Mouse (Mus musculus): ENCODE results near the gene Bcl6b. TPM values are rescaled to one million over a fixed set of nuclear protein-coding genes. Genes with fewer than 3 reads are reported as not detected.

Gene Bcl6b
- polyA plus RNA-seq, 1 experiment = 2.2 TPM

- Histone ChIP-seq H3K27me3 (ENCODE audit: control insufficient read depth, insufficient read depth, low read length) (peaks cover 19% of the 10 kb centered on the region), H3K36me3 (ENCODE audit: control insufficient read depth, insufficient read depth, low read length) (no peaks in the 10 kb centered on the region), H3K4me3 (ENCODE audit: low read depth, low read length) (peak within 1 kb of the TSS; percentile 45), H3K27ac (ENCODE audit: insufficient read depth, low read depth, low read length) (no peak within 1 kb of the TSS), H3K4me1 (ENCODE audit: control insufficient read depth, insufficient read depth, insufficient read length, low read length) (peaks cover 2% of the 10 kb centered on the region)
- WGBS = 1% methylated on average over 25 of the region's 25 CpGs
- peak; percentile 14; the same call in 1 of the 2 replicates for TF ChIP-seq CTCF (IDR thresholded peaks at IDR 0.05; ENCODE audit: extremely low read depth, insufficient read length, insufficient replicate concordance, low read depth, low read length)
- TF ChIP-seq POLR2A (IDR thresholded peaks at IDR 0.05; ENCODE audit: low read depth, low read length) = no peak
Measured at GRCm38 (mm10) chr11:70254931-70255531, 25.4 kb upstream of the Bcl6b start, which contains the start of gene Alox12. TSS of gene Alox12 (minus strand) at chr11:70255353.

- WGBS = 3% methylated on average over 18 of the region's 18 CpGs
- Histone ChIP-seq H3K4me1 (ENCODE audit: control insufficient read depth, insufficient read depth, insufficient read length, low read length) (peaks cover under 1% of the 10 kb centered on the region), H3K27ac (ENCODE audit: insufficient read depth, low read depth, low read length) (no peak overlapping the region), H3K36me3 (ENCODE audit: control insufficient read depth, insufficient read depth, low read length) (no peaks in the 10 kb centered on the region), H3K27me3 (ENCODE audit: control insufficient read depth, insufficient read depth, low read length) (peaks cover 19% of the 10 kb centered on the region), H3K4me3 (ENCODE audit: low read depth, low read length) (peak overlapping the region; percentile 45)
- no peak for TF ChIP-seq POLR2A (IDR thresholded peaks at IDR 0.05; ENCODE audit: low read depth, low read length)
- TF ChIP-seq CTCF (IDR thresholded peaks at IDR 0.05; ENCODE audit: extremely low read depth, insufficient read length, insufficient replicate concordance, low read depth, low read length) = no peak
Measured at GRCm38 (mm10) chr11:70254337-70254736, 24.7 kb upstream of the Bcl6b start.

- whole genome bisulfite sequencing = 80% methylated on average over 8 of the region's 8 CpGs
- Histone ChIP-seq H3K4me3 (ENCODE audit: low read depth, low read length) (no peak overlapping the region), H3K4me1 (ENCODE audit: control insufficient read depth, insufficient read depth, insufficient read length, low read length) (no peaks in the 10 kb centered on the region; the same call in none of the 2 replicates), H3K27ac (ENCODE audit: insufficient read depth, low read depth, low read length) (no peak overlapping the region), H3K36me3 (ENCODE audit: control insufficient read depth, insufficient read depth, low read length) (no peaks in the 10 kb centered on the region), H3K27me3 (ENCODE audit: control insufficient read depth, insufficient read depth, low read length) (peaks cover 19% of the 10 kb centered on the region)
- TF ChIP-seq POLR2A (IDR thresholded peaks at IDR 0.05; ENCODE audit: low read depth, low read length) (no peak), CTCF (IDR thresholded peaks at IDR 0.05; ENCODE audit: extremely low read depth, insufficient read length, insufficient replicate concordance, low read depth, low read length) (no peak)
Measured at GRCm38 (mm10) chr11:70251853-70252252, 22.3 kb upstream of the Bcl6b start.

- Histone ChIP-seq H3K4me3 (ENCODE audit: low read depth, low read length) (no peak overlapping the region), H3K27ac (ENCODE audit: insufficient read depth, low read depth, low read length) (no peak overlapping the region), H3K27me3 (ENCODE audit: control insufficient read depth, insufficient read depth, low read length) (peaks cover 17% of the 10 kb centered on the region), H3K4me1 (ENCODE audit: control insufficient read depth, insufficient read depth, insufficient read length, low read length) (no peaks in the 10 kb centered on the region; the same call in none of the 2 replicates), H3K36me3 (ENCODE audit: control insufficient read depth, insufficient read depth, low read length) (no peaks in the 10 kb centered on the region)
- 70% methylated on average over 11 of the region's 11 CpGs for WGBS
- TF ChIP-seq POLR2A (IDR thresholded peaks at IDR 0.05; ENCODE audit: low read depth, low read length) = no peak
- TF ChIP-seq CTCF (IDR thresholded peaks at IDR 0.05; ENCODE audit: extremely low read depth, insufficient read length, insufficient replicate concordance, low read depth, low read length) = no peak
Measured at GRCm38 (mm10) chr11:70250150-70250549, 20.6 kb upstream of the Bcl6b start.

GRCm38 (mm10) chr11:70247136-70247845 is 17.7 kb upstream of the Bcl6b start:
- Histone ChIP-seq H3K36me3 (ENCODE audit: control insufficient read depth, insufficient read depth, low read length) (no peaks in the 10 kb centered on the region), H3K27me3 (ENCODE audit: control insufficient read depth, insufficient read depth, low read length) (no peaks in the 10 kb centered on the region), H3K27ac (ENCODE audit: insufficient read depth, low read depth, low read length) (no peak overlapping the region), H3K4me1 (ENCODE audit: control insufficient read depth, insufficient read depth, insufficient read length, low read length) (no peaks in the 10 kb centered on the region), H3K4me3 (ENCODE audit: low read depth, low read length) (no peak overlapping the region)
- WGBS = 45% methylated on average over 9 of the region's 9 CpGs
- no peak for TF ChIP-seq POLR2A (IDR thresholded peaks at IDR 0.05; ENCODE audit: low read depth, low read length)
- no peak for TF ChIP-seq CTCF (IDR thresholded peaks at IDR 0.05; ENCODE audit: extremely low read depth, insufficient read length, insufficient replicate concordance, low read depth, low read length)

- H3K4me1 ChIP-seq (ENCODE audit: control insufficient read depth, insufficient read depth, insufficient read length, low read length) = peaks cover 6% of the 10 kb centered on the region; the same call in 1 of the 2 replicates
- TF ChIP-seq CTCF (IDR thresholded peaks at IDR 0.05; ENCODE audit: extremely low read depth, insufficient read length, insufficient replicate concordance, low read depth, low read length) = no peak
- no peak for TF ChIP-seq POLR2A (IDR thresholded peaks at IDR 0.05; ENCODE audit: low read depth, low read length)
- H3K27ac ChIP-seq (ENCODE audit: insufficient read depth, low read depth, low read length) = no peak overlapping the region
- no peak overlapping the region for H3K4me3 ChIP-seq (ENCODE audit: low read depth, low read length)
- 67% methylated on average over 11 of the region's 11 CpGs for WGBS
- H3K36me3 ChIP-seq (ENCODE audit: control insufficient read depth, insufficient read depth, low read length) = no peaks in the 10 kb centered on the region
- no peaks in the 10 kb centered on the region for H3K27me3 ChIP-seq (ENCODE audit: control insufficient read depth, insufficient read depth, low read length)
Measured at GRCm38 (mm10) chr11:70242591-70242990, 13.0 kb upstream of the Bcl6b start.

Data from small intestine, adult 2 months (tissue).